Mouse (Mus musculus): ENCODE measurements around the gene Arl3.

Gene Arl3

GRCm38 (mm10) chr19:46572951-46573937 is at the start of gene Arl3, which contains the start of gene Sfxn2:
TSS of gene Arl3 (minus strand) at chr19:46573198.
TSS of gene Sfxn2 (plus strand) at chr19:46573365.
- DNase-seq (ENCODE audit: extremely low read depth, insufficient read length, low spot score), result peak; percentile 97

GRCm38 (mm10) chr19:46622659-46623193 is 49.7 kb upstream of the Arl3 start:
- no peak for DNase-seq (ENCODE audit: extremely low read depth, insufficient read length, low spot score)

GRCm38 (mm10) chr19:46621236-46622183 is 48.5 kb upstream of the Arl3 start:
- DNase-seq (ENCODE audit: extremely low read depth, insufficient read length, low spot score), result no peak

- DNase-seq (ENCODE audit: extremely low read depth, insufficient read length, low spot score), result no peak
Observed at GRCm38 (mm10) chr19:46620016-46620808, 47.2 kb upstream of the Arl3 start.

GRCm38 (mm10) chr19:46619518-46619917 is 46.5 kb upstream of the Arl3 start:
- DNase-seq (ENCODE audit: extremely low read depth, insufficient read length, low spot score), result no peak

GRCm38 (mm10) chr19:46619001-46619400 is 46.0 kb upstream of the Arl3 start:
- DNase-seq (ENCODE audit: extremely low read depth, insufficient read length, low spot score), result no peak

- no peak for DNase-seq (ENCODE audit: extremely low read depth, insufficient read length, low spot score)
Observed at GRCm38 (mm10) chr19:46618322-46618721, 45.3 kb upstream of the Arl3 start.

- DNase-seq (ENCODE audit: extremely low read depth, insufficient read length, low spot score), result no peak
Observed at GRCm38 (mm10) chr19:46617361-46617760, 44.4 kb upstream of the Arl3 start.

GRCm38 (mm10) chr19:46616378-46616777 is 43.4 kb upstream of the Arl3 start:
- DNase-seq (ENCODE audit: extremely low read depth, insufficient read length, low spot score), result no peak

GRCm38 (mm10) chr19:46608158-46608557 is 35.2 kb upstream of the Arl3 start:
- DNase-seq (ENCODE audit: extremely low read depth, insufficient read length, low spot score), result no peak

- DNase-seq (ENCODE audit: extremely low read depth, insufficient read length, low spot score), result no peak
Observed at GRCm38 (mm10) chr19:46607424-46607823, 34.4 kb upstream of the Arl3 start.

- DNase-seq (ENCODE audit: extremely low read depth, insufficient read length, low spot score), result no peak
Observed at GRCm38 (mm10) chr19:46606718-46607117, 33.7 kb upstream of the Arl3 start.

GRCm38 (mm10) chr19:46602406-46602805 is 29.4 kb upstream of the Arl3 start:
- no peak for DNase-seq (ENCODE audit: extremely low read depth, insufficient read length, low spot score)

GRCm38 (mm10) chr19:46601491-46601890 is 28.5 kb upstream of the Arl3 start:
- DNase-seq (ENCODE audit: extremely low read depth, insufficient read length, low spot score), result no peak

GRCm38 (mm10) chr19:46600371-46600770 is 27.4 kb upstream of the Arl3 start:
- DNase-seq (ENCODE audit: extremely low read depth, insufficient read length, low spot score), result peak; percentile 18

GRCm38 (mm10) chr19:46599375-46600256 is 26.6 kb upstream of the Arl3 start:
- no peak for DNase-seq (ENCODE audit: extremely low read depth, insufficient read length, low spot score)

GRCm38 (mm10) chr19:46598720-46599252 is 25.8 kb upstream of the Arl3 start, which contains the start of gene Wbp1l:
TSS of gene Wbp1l (plus strand) at chr19:46599084.
- peak; percentile 98 for DNase-seq (ENCODE audit: extremely low read depth, insufficient read length, low spot score)

- no peak for DNase-seq (ENCODE audit: extremely low read depth, insufficient read length, low spot score)
Observed at GRCm38 (mm10) chr19:46598187-46598586, 25.2 kb upstream of the Arl3 start.

Data from 3134 (cell line).